Mouse (Mus musculus) megakaryocyte, embryonic 14.5 days (primary cell): ENCODE measurements at regions not wholly inside any gene's neighbourhood (a gene's known extent, or its start where the extent isn't known, plus 50 kb on each side); places are given as distances from the start of the nearest gene placed in this dataset.

Experiments used
- FLI1 ChIP-seq: IDR thresholded peaks from 2 replicates; pipeline ENCODE4 v1.6.1; 2012; ENCODE audit warnings: low read length, inconsistent platforms, mixed read lengths
- GATA1 ChIP-seq: IDR thresholded peaks from 3 replicates; pipeline ENCODE4 v1.6.1; 2012; ENCODE audit warnings: mixed read lengths, low read length, inconsistent platforms, borderline replicate concordance

DNA sequence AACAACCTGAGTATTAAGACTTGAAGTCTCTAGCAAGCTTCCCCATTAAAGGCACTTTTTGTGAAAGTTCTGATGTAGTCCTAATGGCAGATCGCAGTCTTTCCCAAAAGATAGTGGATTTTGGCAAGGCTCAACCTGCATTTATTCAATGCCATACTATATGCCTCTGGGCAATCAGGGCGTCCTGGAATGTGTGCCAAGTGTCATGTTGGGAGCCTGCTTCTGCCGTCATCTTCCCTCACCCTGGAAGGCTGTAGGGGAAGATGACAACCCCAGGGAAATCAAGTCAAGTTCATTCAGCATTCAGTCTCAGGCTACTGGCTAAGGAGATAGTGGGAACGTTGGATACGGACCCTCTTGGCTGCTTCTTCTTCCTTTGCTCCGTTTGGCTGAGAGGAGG, 447.4 kb upstream of the Igfbp7 start:
- no peak for TF ChIP-seq GATA1
- no peak for TF ChIP-seq FLI1
